Mouse (Mus musculus) stomach, embryonic 16.5 days (tissue): ENCODE results near the gene Gm45753. TPM values are rescaled to one million over a fixed set of nuclear protein-coding genes. Genes with fewer than 3 reads are reported as not detected.

ENCODE experiments used
- ATAC-seq: fragments of 200-750 bp; cut with Nextera tagmentation; 2 replicates; pipeline ENCODE4 v1.8.0; 2017; ENCODE audit warnings: moderate number of reproducible peaks, moderate TSS enrichment; ENCODE audit not compliant: insufficient read depth, low FRiP score
- H3K27ac ChIP-seq: fragments of 300-500 bp; sonication (generic); 2 replicates; pipeline ENCODE4 v1.5.1; 2014; ENCODE audit warnings: low read length
- H3K27me3 ChIP-seq: fragments of 300-500 bp; sonication (generic); 2 replicates; pipeline ENCODE4 v1.6.1; 2014; ENCODE audit warnings: low read length, control low read depth, mixed read lengths; ENCODE audit not compliant: control insufficient read depth, insufficient read depth
- H3K36me3 ChIP-seq: fragments of 300-500 bp; sonication (generic); 2 replicates; pipeline ENCODE4 v1.6.1; 2014; ENCODE audit warnings: low read length; ENCODE audit not compliant: control insufficient read depth, insufficient read depth
- H3K4me1 ChIP-seq: fragments of 300-500 bp; sonication (generic); 2 replicates; pipeline ENCODE4 v1.6.1; 2014; ENCODE audit warnings: low read length, control low read depth, mixed read lengths; ENCODE audit not compliant: control insufficient read depth, insufficient read depth
- H3K4me2 ChIP-seq: fragments of 300-500 bp; sonication (generic); 2 replicates; pipeline ENCODE4 v1.6.1; 2014; ENCODE audit warnings: low read depth, low read length, mixed read lengths
- H3K4me3 ChIP-seq: fragments of 300-500 bp; sonication (generic); replicated peaks from 2 replicates; pipeline ENCODE4 v1.5.1; 2014; ENCODE audit warnings: mild to moderate bottlenecking, low read length
- H3K9ac ChIP-seq: fragments of 300-500 bp; sonication (generic); 2 replicates; pipeline ENCODE4 v1.6.1; 2014; ENCODE audit warnings: low read length
- H3K9me3 ChIP-seq: fragments of 300-500 bp; sonication (generic); replicated peaks from 2 replicates; pipeline ENCODE4 v1.6.1; 2016; ENCODE audit warnings: low read length, control low read depth; ENCODE audit not compliant: control insufficient read depth
- WGBS: fragments of 180-500 bp; shearing (Covaris S2); extraction: QIAGEN DNeasy Blood & Tissue Kit; methylation state at CpG from one replicate; pipeline ENCODE4 v1.1.7; 2014; 5-methylcytosine and 5-hydroxymethylcytosine counted together
- polyA plus RNA-seq: library from polyadenylated mRNA; unstranded; fragments of >200 nt; fragmentation: Nextera tagmentation; extraction: Ambion mirVana; gene quantifications from 2 replicates; pipeline ENCODE4 v1.2.1, GENCODE M21; 2015

Gene Gm45753
- polyA plus RNA-seq, 1 experiment from 2014 or later: 0.96 TPM

DNA sequence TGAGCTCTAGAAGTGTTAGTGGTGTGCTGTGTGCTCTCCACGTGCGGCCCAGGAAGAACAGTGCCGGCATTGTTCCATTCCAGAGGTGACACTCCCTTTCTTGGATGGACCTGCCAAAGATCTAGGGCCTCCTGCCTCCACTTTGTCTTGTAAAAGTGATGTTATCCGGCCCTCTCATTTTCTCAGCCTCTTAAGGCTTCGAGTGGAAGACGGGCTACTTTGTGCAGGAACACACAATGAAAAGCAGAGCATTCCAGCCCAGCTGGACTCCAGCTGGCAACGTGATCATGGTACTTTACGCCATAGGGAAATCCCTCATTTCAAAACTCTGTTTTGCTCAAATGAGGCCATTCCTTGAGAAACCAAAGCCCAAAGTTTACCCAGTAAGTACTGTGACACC, 41.3 kb downstream of the Gm45753 start:
- Histone ChIP-seq H3K9me3 (no peaks in the 10 kb centered on the region), H3K27ac (no peak overlapping the region), H3K27me3 (no peaks in the 10 kb centered on the region), H3K9ac (no peak overlapping the region), H3K36me3 (no peaks in the 10 kb centered on the region), H3K4me1 (peaks cover 3% of the 10 kb centered on the region), H3K4me3 (no peak overlapping the region), H3K4me2 (no peak overlapping the region)
- peak; percentile 35; the same call in 1 of the 2 replicates for ATAC-seq
- WGBS: 44% methylated on average over 8 of the region's 8 CpGs

GRCm38 (mm10) chr8:45264918-45265317, 43.3 kb downstream of the Gm45753 start:
- H3K4me3 ChIP-seq: no peak overlapping the region
- peak; percentile 76 for ATAC-seq
- H3K27ac ChIP-seq: no peak overlapping the region
- no peaks in the 10 kb centered on the region for H3K36me3 ChIP-seq
- WGBS: 73% methylated on average over 4 of the region's 4 CpGs
- H3K9ac ChIP-seq: no peak overlapping the region
- no peaks in the 10 kb centered on the region for H3K27me3 ChIP-seq
- H3K4me1 ChIP-seq: peaks cover 3% of the 10 kb centered on the region
- no peaks in the 10 kb centered on the region for H3K9me3 ChIP-seq
- no peak overlapping the region for H3K4me2 ChIP-seq

DNA sequence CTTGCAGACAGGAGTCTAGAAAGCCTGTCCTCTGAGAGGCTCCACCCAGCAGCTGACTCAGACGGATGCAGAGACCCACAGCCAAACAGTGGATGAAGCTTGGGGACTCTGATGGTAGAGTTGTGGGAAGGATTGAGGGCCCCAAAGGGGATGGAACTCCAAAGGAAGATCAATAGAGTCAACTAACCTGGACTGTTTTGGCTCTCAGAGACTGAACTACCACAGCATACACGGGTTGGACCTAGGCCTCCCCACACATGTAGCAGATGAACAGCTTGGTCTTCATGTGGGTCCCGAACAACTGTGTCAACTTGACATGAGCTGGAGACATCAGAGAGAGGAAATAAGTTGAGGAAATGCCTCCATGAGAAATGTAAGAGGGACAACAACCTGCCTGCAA, 45.4 kb downstream of the Gm45753 start:
- ATAC-seq: no peak
- H3K4me2 ChIP-seq: no peak overlapping the region
- WGBS: 84% methylated on average over 3 of the region's 3 CpGs

GRCm38 (mm10) chr8:45261920-45262319, 46.3 kb downstream of the Gm45753 start, which contains the start of gene F11:
Gene F11 (minus strand): TSS chr8:45262031.
- Histone ChIP-seq H3K27me3 (no peaks in the 10 kb centered on the region), H3K4me1 (no peaks in the 10 kb centered on the region), H3K4me3 (no peak within 1 kb of the TSS), H3K9ac (no peak within 1 kb of the TSS), H3K36me3 (no peaks in the 10 kb centered on the region), H3K4me2 (no peak within 1 kb of the TSS), H3K9me3 (no peaks in the 10 kb centered on the region), H3K27ac (no peak within 1 kb of the TSS)
- no peak for ATAC-seq
- 63% methylated on average over 10 of the region's 10 CpGs for WGBS

More for the DNA sequence above, 45.4 kb downstream of the Gm45753 start:
- Histone ChIP-seq H3K36me3 (no peaks in the 10 kb centered on the region), H3K4me1 (peaks cover under 1% of the 10 kb centered on the region), H3K27ac (no peak overlapping the region), H3K9me3 (no peaks in the 10 kb centered on the region), H3K27me3 (no peaks in the 10 kb centered on the region), H3K4me3 (no peak overlapping the region), H3K9ac (no peak overlapping the region)

- H3K4me1 ChIP-seq: no peaks in the 10 kb centered on the region
- H3K9ac ChIP-seq: no peak overlapping the region
- no peak overlapping the region for H3K4me2 ChIP-seq
- H3K9me3 ChIP-seq: no peaks in the 10 kb centered on the region
- H3K4me3 ChIP-seq: no peak overlapping the region
- no peak for ATAC-seq
- WGBS: 83% methylated on average over 8 of the region's 8 CpGs
- H3K27me3 ChIP-seq: no peaks in the 10 kb centered on the region
- H3K27ac ChIP-seq: no peak overlapping the region
- no peaks in the 10 kb centered on the region for H3K36me3 ChIP-seq
These were observed 49.8 kb downstream of the Gm45753 start for GRCm38 (mm10) chr8:45258421-45258820.

GRCm38 (mm10) chr8:45255040-45255439, 53.2 kb downstream of the Gm45753 start:
- Histone ChIP-seq H3K9ac (no peak overlapping the region), H3K27me3 (no peaks in the 10 kb centered on the region), H3K27ac (no peak overlapping the region), H3K4me2 (no peak overlapping the region), H3K4me3 (no peak overlapping the region), H3K36me3 (no peaks in the 10 kb centered on the region), H3K9me3 (no peaks in the 10 kb centered on the region), H3K4me1 (no peaks in the 10 kb centered on the region)
- no peak for ATAC-seq
- 77% methylated on average over 12 of the region's 12 CpGs for WGBS

DNA sequence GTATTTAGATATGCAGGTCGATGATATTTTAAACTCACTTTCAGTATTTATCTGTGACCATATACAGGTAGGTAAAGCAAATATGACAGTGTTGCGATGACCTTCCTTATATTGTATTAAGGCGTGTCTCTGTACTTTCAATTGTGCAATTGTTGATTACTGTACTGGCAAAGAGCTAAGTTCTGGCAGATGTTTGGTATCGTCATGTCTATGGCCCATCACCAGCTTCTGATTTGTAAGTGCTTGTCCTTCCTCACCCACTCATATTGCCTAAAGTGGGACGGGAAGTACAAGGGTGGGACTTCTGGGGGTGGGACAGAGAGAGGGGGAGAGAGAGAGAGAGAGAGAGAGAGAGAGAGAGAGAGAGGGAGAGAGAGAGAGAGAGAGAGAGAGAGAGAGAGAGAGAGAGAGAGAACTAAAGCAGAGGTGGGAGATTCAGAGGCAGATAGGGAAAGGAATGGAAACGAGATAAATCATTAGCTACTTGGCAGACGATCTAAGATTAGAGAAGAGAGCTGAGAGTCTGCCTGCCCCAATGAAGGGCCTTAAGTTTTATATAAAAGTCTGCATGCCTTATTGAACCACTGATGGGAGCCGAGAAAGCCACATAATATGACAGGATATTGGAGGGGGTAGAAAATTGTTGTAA, 53.9 kb downstream of the Gm45753 start:
- Histone ChIP-seq H3K36me3 (no peaks in the 10 kb centered on the region), H3K27me3 (no peaks in the 10 kb centered on the region), H3K27ac (no peak overlapping the region), H3K9me3 (no peaks in the 10 kb centered on the region), H3K4me2 (no peak overlapping the region), H3K4me1 (no peaks in the 10 kb centered on the region), H3K9ac (no peak overlapping the region), H3K4me3 (no peak overlapping the region)
- WGBS: 66% methylated on average over 8 of the region's 8 CpGs
- no peak for ATAC-seq

- Histone ChIP-seq H3K9me3 (no peaks in the 10 kb centered on the region), H3K4me2 (no peak overlapping the region), H3K9ac (no peak overlapping the region), H3K27ac (no peak overlapping the region), H3K27me3 (no peaks in the 10 kb centered on the region), H3K4me1 (no peaks in the 10 kb centered on the region), H3K36me3 (no peaks in the 10 kb centered on the region), H3K4me3 (no peak overlapping the region)
- no peak for ATAC-seq
- 83% methylated on average over 1 of the region's 1 CpGs for WGBS
These were observed 54.7 kb downstream of the Gm45753 start for GRCm38 (mm10) chr8:45253586-45253985.

GRCm38 (mm10) chr8:45253111-45253510, 55.2 kb downstream of the Gm45753 start:
- ATAC-seq: no peak
- no peaks in the 10 kb centered on the region for H3K9me3 ChIP-seq

More at GRCm38 (mm10) chr8:45253111-45253510, 55.2 kb downstream of the Gm45753 start:
- Histone ChIP-seq H3K36me3 (no peaks in the 10 kb centered on the region), H3K4me2 (no peak overlapping the region), H3K4me3 (no peak overlapping the region), H3K27me3 (no peaks in the 10 kb centered on the region), H3K27ac (no peak overlapping the region), H3K4me1 (no peaks in the 10 kb centered on the region), H3K9ac (no peak overlapping the region)
- WGBS: 30% methylated on average over 2 of the region's 2 CpGs
